25 mouse cellular contexts compared by ENCODE assay signal in the genomic region with DNA sequence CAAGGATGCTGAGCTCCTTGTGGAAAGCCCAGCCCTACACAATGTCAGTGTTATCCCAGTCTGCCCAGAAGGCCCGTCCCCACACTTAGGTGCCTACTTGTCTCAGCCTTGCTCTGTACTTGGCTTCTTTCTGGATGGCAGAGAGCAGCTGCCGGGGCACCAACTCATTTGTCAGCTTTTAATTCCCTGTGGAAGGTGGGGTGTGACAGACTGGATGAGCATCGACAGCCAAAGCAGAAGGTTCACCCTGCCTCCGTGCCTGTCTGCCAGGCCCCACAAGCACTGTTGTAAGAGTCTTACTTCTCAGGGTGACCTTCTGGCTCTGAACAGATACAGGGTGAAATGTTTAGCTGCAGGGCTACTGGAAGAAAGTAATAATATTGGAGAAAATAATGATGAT.
"Had no signal": no experiment of that assay in that cellular context is flagged by ENCODE, and none has a peak within 500 bp of the region (broad histone marks: within the 10 kb centered on the region; RNA-seq: fewer than 3 reads in every experiment).

No protein-coding gene starts in this region.

- H3K36me3 ChIP-seq: heart, embryonic 13.5 days; heart, embryonic 15.5 days; hindbrain, embryonic 12.5 days; kidney, embryonic 15.5 days; limb, embryonic 13.5 days; limb, embryonic 15.5 days; liver, embryonic 12.5 days had no signal

- H3K4me3 ChIP-seq: heart, adult 2 months; heart, embryonic 13.5 days; heart, embryonic 15.5 days; hindbrain, embryonic 12.5 days; kidney, embryonic 15.5 days; limb, embryonic 13.5 days; limb, embryonic 15.5 days; liver, embryonic 12.5 days had no signal

- H3K4me2 ChIP-seq: heart, embryonic 11.5 days; heart, embryonic 13.5 days; heart, embryonic 15.5 days; hindbrain, embryonic 12.5 days; hindbrain, embryonic 14.5 days; kidney, embryonic 15.5 days; limb, embryonic 13.5 days; limb, embryonic 15.5 days; liver, embryonic 12.5 days had no signal

- H3K4me1 ChIP-seq: liver, embryonic 12.5 days had no signal

- H3K9ac ChIP-seq: heart, embryonic 13.5 days; heart, embryonic 15.5 days; hindbrain, embryonic 12.5 days; hindbrain, embryonic 14.5 days; kidney, embryonic 15.5 days; limb, embryonic 13.5 days; limb, embryonic 15.5 days; liver, embryonic 12.5 days had no signal

- H3K27me3 ChIP-seq: hindbrain, embryonic 12.5 days; kidney, embryonic 15.5 days; limb, embryonic 13.5 days; limb, embryonic 15.5 days had no signal

- DNase-seq: gastrocnemius, postnatal 14 days; gastrocnemius, postnatal 36 days; heart, adult 11 months; heart, adult 2 months; heart, postnatal 14 days; heart, postnatal 36 days; kidney, adult 11 months; kidney, adult 2 months; kidney, adult 9 months; kidney, postnatal 14 days; kidney, postnatal 36 days; layer of hippocampus, adult 9-11 months; layer of hippocampus, postnatal 36 days had no signal

- H3K9me3 ChIP-seq: heart, embryonic 13.5 days; heart, embryonic 15.5 days; hindbrain, embryonic 12.5 days; kidney, embryonic 15.5 days; limb, embryonic 13.5 days; liver, embryonic 12.5 days had no signal

- H3K27ac ChIP-seq: heart, adult 2 months; heart, embryonic 13.5 days; heart, embryonic 15.5 days; hindbrain, embryonic 12.5 days; hindbrain, embryonic 14.5 days; kidney, embryonic 15.5 days; kidney, postnatal 0 days; limb, embryonic 13.5 days; limb, embryonic 15.5 days; liver, embryonic 12.5 days had no signal

- ATAC-seq: hindbrain, embryonic 16.5 days; intestine, embryonic 16.5 days; liver, embryonic 12.5 days had no signal
